Mouse (Mus musculus) G1E (cell line): ENCODE data around the gene Sgms1.

Experiments used
- CTCF ChIP-seq: IDR thresholded peaks from 2 replicates; pipeline ENCODE4 v1.5.1; 2012; ENCODE audit warnings: low read depth, low read length, inconsistent platforms, mixed read lengths
- TAL1 ChIP-seq: conservative IDR thresholded peaks from 2 replicates; pipeline ENCODE4 v1.6.1; 2012; ENCODE audit warnings: low read depth, low read length, inconsistent platforms, mixed read lengths

DNA sequence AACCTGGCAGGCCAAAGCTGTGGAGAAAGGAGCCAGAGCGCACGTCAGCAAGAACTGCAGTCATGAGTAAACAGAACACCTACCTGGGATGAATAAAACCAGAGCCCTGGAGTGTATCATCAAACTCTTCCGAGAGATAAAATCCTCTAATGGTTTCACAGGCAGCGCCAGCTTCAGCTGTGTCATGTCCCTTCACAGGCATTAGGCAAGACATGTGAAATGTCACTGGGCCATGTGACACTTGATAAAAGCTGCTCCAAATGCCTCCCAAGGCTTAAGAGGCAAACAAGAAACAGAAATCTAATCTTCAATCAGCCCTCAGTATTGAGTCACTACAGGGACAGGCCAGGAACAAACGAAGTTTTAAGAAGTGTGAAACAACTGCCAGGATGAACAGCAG lies 193.3 kb downstream of the Sgms1 start:
- no peak for TF ChIP-seq TAL1
- TF ChIP-seq CTCF: no peak
